Mouse (Mus musculus) gastrocnemius, adult 8-10 months (tissue): Measurements from ENCODE around the gene Blm. TPM values are rescaled to one million over a fixed set of nuclear protein-coding genes. Genes with fewer than 3 reads are reported as not detected.

ENCODE experiments used
- DNase-seq, 2 experiments: peaks; one replicate each; pipeline ENCODE4 v3.0.0; 2022; ENCODE audit warnings: low spot score in 2 of 2
- total RNA-seq, 4 experiments: library from RNA; stranded (reverse); gene quantifications; 2 replicates each; pipeline ENCODE4 v1.2.4; 2022

The Blm gene
- total RNA-seq, 4 experiments from 2014 or later = 0.75 to 1.7 (median 1.2) TPM

GRCm38 (mm10) chr7:80441986-80442904, 92.7 kb downstream of the Blm start:
- no peak for DNase-seq

- DNase-seq = no peak
These were observed 94.2 kb downstream of the Blm start for GRCm38 (mm10) chr7:80440685-80441084.

GRCm38 (mm10) chr7:80439789-80440488, 95.0 kb downstream of the Blm start:
- peak in 1 of 2 experiments; percentile 34 for DNase-seq

GRCm38 (mm10) chr7:80439032-80439760, 95.7 kb downstream of the Blm start:
- no peak for DNase-seq

GRCm38 (mm10) chr7:80436571-80436970, 98.3 kb downstream of the Blm start:
- no peak for DNase-seq

GRCm38 (mm10) chr7:80435594-80435993, 99.3 kb downstream of the Blm start:
- no peak for DNase-seq

GRCm38 (mm10) chr7:80429661-80430060, 105.3 kb downstream of the Blm start:
- no peak for DNase-seq

GRCm38 (mm10) chr7:80427730-80428129, 107.2 kb downstream of the Blm start:
- no peak for DNase-seq

- no peak for DNase-seq
These were observed 108.6 kb downstream of the Blm start for GRCm38 (mm10) chr7:80426363-80426762.

GRCm38 (mm10) chr7:80424722-80425121, 110.2 kb downstream of the Blm start:
- DNase-seq = no peak

- no peak for DNase-seq
These were observed 112.0 kb downstream of the Blm start for GRCm38 (mm10) chr7:80422759-80423480.

- no peak for DNase-seq
These were observed 113.3 kb downstream of the Blm start for GRCm38 (mm10) chr7:80421576-80421975.

- no peak for DNase-seq
These were observed 114.3 kb downstream of the Blm start for GRCm38 (mm10) chr7:80420586-80420985.

- no peak for DNase-seq
These were observed 115.6 kb downstream of the Blm start for GRCm38 (mm10) chr7:80419278-80419677.

- DNase-seq = no peak
These were observed 116.9 kb downstream of the Blm start for GRCm38 (mm10) chr7:80418036-80418435.

GRCm38 (mm10) chr7:80417601-80418000, 117.3 kb downstream of the Blm start:
- no peak for DNase-seq

GRCm38 (mm10) chr7:80416969-80417368, 118.0 kb downstream of the Blm start:
- DNase-seq = no peak

- no peak for DNase-seq
These were observed 120.5 kb downstream of the Blm start for GRCm38 (mm10) chr7:80414303-80414855.

GRCm38 (mm10) chr7:80413512-80414302, 121.2 kb downstream of the Blm start:
- DNase-seq = no peak

GRCm38 (mm10) chr7:80412781-80413180, 122.1 kb downstream of the Blm start:
- DNase-seq = no peak
